Comparison of ENCODE assay signal across 27 mouse cellular contexts in the genomic region with DNA sequence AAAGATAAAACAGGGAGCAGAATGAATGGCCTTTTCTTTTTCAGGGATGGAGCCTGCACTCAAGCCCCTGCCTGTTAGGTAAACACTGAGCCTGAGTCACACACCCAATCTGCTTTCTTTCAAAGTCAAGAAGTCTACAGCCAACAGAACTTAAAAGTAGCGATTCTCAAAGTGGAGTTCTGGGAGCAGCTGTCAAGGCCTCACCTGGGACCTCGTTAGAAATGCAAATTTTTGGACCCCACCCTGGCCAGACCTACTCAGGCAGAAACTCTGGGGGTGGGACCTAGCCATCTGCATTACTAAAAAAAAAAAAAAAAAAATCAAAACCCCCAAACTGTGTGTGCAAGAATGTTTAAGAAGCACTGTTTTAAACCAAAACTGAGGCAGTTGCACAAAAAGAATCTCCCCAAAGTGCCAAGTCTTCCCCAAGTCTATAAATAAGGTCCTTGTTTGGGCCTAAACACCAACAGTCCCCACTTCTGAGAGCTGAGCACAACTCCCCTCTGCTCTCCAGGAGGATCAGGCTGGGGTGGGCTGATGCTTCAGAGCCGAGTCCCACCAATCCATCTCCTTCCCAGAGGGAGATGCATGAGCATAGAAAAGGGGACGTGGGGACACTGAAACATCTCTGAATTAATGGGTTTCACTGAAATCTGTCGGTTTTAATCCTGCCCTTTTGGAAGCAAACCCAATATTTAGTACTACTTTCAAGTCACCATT. TPM values are rescaled to one million over a fixed set of nuclear protein-coding genes. Genes with fewer than 3 reads are reported as not detected.
DNase-seq lines count a peak whose midpoint lies in the region; ATAC-seq lines count a peak whose summit lies in the region.
"Had no signal": no experiment of that assay in that cellular context is flagged by ENCODE, and none has a peak within 500 bp of the region (broad histone marks: within the 10 kb centered on the region; RNA-seq: fewer than 3 reads in every experiment).

No protein-coding gene starts in this region.

- H3K36me3 ChIP-seq in lung, embryonic 16.5 days (ENCODE audit: control insufficient read depth, insufficient read depth, low read length): no peaks in the 10 kb centered on the region
- H3K36me3 ChIP-seq in stomach, embryonic 14.5 days (ENCODE audit: control insufficient read depth, insufficient read depth, low read length): no peaks in the 10 kb centered on the region
- H3K36me3 ChIP-seq: forebrain, embryonic 15.5 days; heart, embryonic 13.5 days; hindbrain, embryonic 12.5 days; kidney, embryonic 15.5 days; limb, embryonic 15.5 days; neural tube, embryonic 12.5 days had no signal

- H3K4me3 ChIP-seq in lung, embryonic 16.5 days (ENCODE audit: low read length): no peak overlapping the region
- no peak overlapping the region for H3K4me3 ChIP-seq in stomach, embryonic 14.5 days (ENCODE audit: low read depth, low read length)
- H3K4me3 ChIP-seq: forebrain, embryonic 15.5 days; heart, embryonic 13.5 days; hindbrain, embryonic 12.5 days; kidney, embryonic 15.5 days; limb, embryonic 15.5 days; megakaryocyte, embryonic 14.5 days; neural tube, embryonic 12.5 days had no signal

- no peak overlapping the region for H3K9ac ChIP-seq in lung, embryonic 16.5 days (ENCODE audit: low read length)
- no peak overlapping the region for H3K9ac ChIP-seq in stomach, embryonic 14.5 days (replicated peaks; ENCODE audit: low read depth, low read length)
- H3K9ac ChIP-seq: forebrain, embryonic 15.5 days; heart, embryonic 13.5 days; hindbrain, embryonic 12.5 days; kidney, embryonic 15.5 days; limb, embryonic 15.5 days; liver, embryonic 14.5 days; neural tube, embryonic 12.5 days had no signal

- H3K27me3 ChIP-seq in lung, embryonic 16.5 days (ENCODE audit: control insufficient read depth, insufficient read depth, low read depth, low read length): peaks cover 1% of the 10 kb centered on the region
- no peaks in the 10 kb centered on the region for H3K27me3 ChIP-seq in stomach, embryonic 14.5 days (ENCODE audit: control insufficient read depth, insufficient read depth, low read length)
- H3K27me3 ChIP-seq: forebrain, embryonic 15.5 days had no signal

- H3K4me1 ChIP-seq in lung, embryonic 16.5 days (replicated peaks; ENCODE audit: control insufficient read depth, insufficient read depth, low read length): no peaks in the 10 kb centered on the region; the same call in 1 of the 2 replicates
- peaks cover 11% of the 10 kb centered on the region; the same call in 1 of the 2 replicates for H3K4me1 ChIP-seq in stomach, embryonic 14.5 days (ENCODE audit: control insufficient read depth, insufficient read depth, low read length)

- H3K9me3 ChIP-seq in lung, embryonic 16.5 days (ENCODE audit: control insufficient read depth, low read length): no peaks in the 10 kb centered on the region
- no peaks in the 10 kb centered on the region for H3K9me3 ChIP-seq in stomach, embryonic 14.5 days (ENCODE audit: control insufficient read depth, low read depth, low read length)
- H3K9me3 ChIP-seq: forebrain, embryonic 15.5 days; heart, embryonic 13.5 days; hindbrain, embryonic 12.5 days; kidney, embryonic 15.5 days; limb, embryonic 15.5 days; megakaryocyte, embryonic 14.5 days; neural tube, embryonic 12.5 days had no signal

- 0 out of 2 replicates have a peak, but pooled peaks have one; percentile 45 for ATAC-seq in lung, embryonic 16.5 days (ENCODE audit: low read depth)
- peak; percentile 62 for ATAC-seq in stomach, embryonic 14.5 days (ENCODE audit: insufficient number of reproducible peaks, insufficient read depth, low FRiP score, low read depth)
- ATAC-seq: forebrain, embryonic 15.5 days; intestine, postnatal 0 days had no signal

- peak; percentile 43 for DNase-seq in heart, adult 11 months
- no peak for DNase-seq in heart, adult 18-20 months
- DNase-seq in lung, postnatal 25 days (ENCODE audit: low spot score): no peak
- DNase-seq in ES-CJ7 (ENCODE audit: low read depth, low spot score): peak; percentile 82
- DNase-seq in cerebellum, adult 18-20 months: no peak
- no peak for DNase-seq in adrenal gland, postnatal 36 days
- DNase-seq: cerebellum, adult 8-10 months; cerebellum, postnatal 36 days; gastrocnemius, postnatal 10 days; kidney, postnatal 36 days; layer of hippocampus, adult 9-11 months; left cerebral cortex, postnatal 4 days; lung, postnatal 14 days; midbrain, embryonic 14.5 days; right cerebral cortex, postnatal 14 days; thymus, postnatal 14 days had no signal

- no peak overlapping the region for H3K4me2 ChIP-seq in lung, embryonic 16.5 days (ENCODE audit: low read depth, low read length)
- no peak overlapping the region for H3K4me2 ChIP-seq in stomach, embryonic 14.5 days (replicated peaks; ENCODE audit: low read depth, low read length)
- H3K4me2 ChIP-seq: forebrain, embryonic 15.5 days; heart, embryonic 13.5 days; hindbrain, embryonic 12.5 days; kidney, embryonic 15.5 days; limb, embryonic 15.5 days; neural tube, embryonic 12.5 days had no signal

- 18% methylated on average over 5 of the region's 5 CpGs for WGBS in lung, embryonic 16.5 days
- WGBS in stomach, embryonic 14.5 days: 25% methylated on average over 5 of the region's 5 CpGs

- peak overlapping the region; percentile 33; the same call in 1 of the 2 replicates for H3K27ac ChIP-seq in lung, embryonic 16.5 days (ENCODE audit: low read length)
- H3K27ac ChIP-seq in stomach, embryonic 14.5 days (ENCODE audit: low read length): peak overlapping the region; percentile 82
- H3K27ac ChIP-seq: forebrain, embryonic 15.5 days; heart, embryonic 13.5 days; hindbrain, embryonic 12.5 days; kidney, embryonic 15.5 days; limb, embryonic 15.5 days; liver, embryonic 14.5 days; neural tube, embryonic 12.5 days had no signal

RNA-seq across cellular contexts. Expression of gene Rasgrp1, which starts 5.7 kb away (rescaled TPM):
- 1 to 10 TPM in 1 of 2 experiments, under 1 TPM in 1; 0.22 to 1.7 TPM for total RNA-seq in heart, adult 18-20 months (2021)
- 1.0 and 1.5 TPM in 2 replicates for polyA plus RNA-seq in lung, embryonic 16.5 days (2015; fragmentation: Nextera tagmentation; extraction: Ambion mirVana)
- polyA plus RNA-seq in stomach, embryonic 14.5 days (2014; fragmentation: Nextera tagmentation; extraction: Ambion mirVana): 2.3 TPM in 2 replicates
- under 1 TPM; 0.46 TPM for total RNA-seq in adrenal gland, postnatal 36 days (2021)

Comparison
In these comparisons a context has a peak if more than half of its experiments do, and no peak if none do; other contexts are left out.
1. DNase-seq: peak in heart, adult 11 months (single experiment) and ES-CJ7 (single experiment); none in heart, adult 18-20 months (0 of 2), lung, postnatal 25 days (single experiment), cerebellum, adult 18-20 months (0 of 2) and adrenal gland, postnatal 36 days (0 of 2).